Mouse (Mus musculus): ENCODE data around the gene Neurog3.

DNA sequence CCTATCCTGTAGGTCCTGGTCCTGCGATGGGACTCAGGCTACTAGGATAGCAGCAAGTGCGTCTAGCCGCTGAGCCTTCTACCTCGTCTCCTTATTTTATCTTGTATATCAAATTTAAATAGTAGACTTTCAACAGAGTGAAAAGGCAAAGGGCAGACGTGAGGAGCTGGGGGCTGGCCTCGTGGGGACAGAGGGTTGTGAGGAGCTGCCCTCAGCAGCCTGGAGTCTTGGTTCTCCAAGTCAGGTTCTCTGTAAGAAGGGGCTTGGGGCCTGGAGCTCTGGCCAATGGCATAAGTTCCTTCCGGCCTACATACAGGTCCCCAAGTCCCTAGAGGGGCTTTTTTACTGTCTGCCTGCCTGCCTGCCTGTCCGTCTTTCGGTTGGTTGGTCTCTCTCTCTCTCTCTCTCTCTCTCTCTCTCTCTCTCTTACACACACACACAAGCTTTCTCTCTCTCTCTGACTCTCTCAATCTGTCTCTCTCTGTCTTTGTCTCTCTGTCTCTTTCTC is 41.1 kb downstream of the Neurog3 start:
- TF ChIP-seq CTCF (IDR thresholded peaks at IDR 0.05; ENCODE audit: low read depth) (no peak), EP300 (IDR thresholded peaks at IDR 0.05; ENCODE audit: low read depth) (no peak)

Data from heart, postnatal 0 days (tissue).